Mouse (Mus musculus): ENCODE data around the gene Naaa. TPM values are rescaled to one million over a fixed set of nuclear protein-coding genes. Genes with fewer than 3 reads are reported as not detected.

Naaa gene
- polyA plus RNA-seq, 1 experiment from 2014 or later = 19.5 TPM

DNA sequence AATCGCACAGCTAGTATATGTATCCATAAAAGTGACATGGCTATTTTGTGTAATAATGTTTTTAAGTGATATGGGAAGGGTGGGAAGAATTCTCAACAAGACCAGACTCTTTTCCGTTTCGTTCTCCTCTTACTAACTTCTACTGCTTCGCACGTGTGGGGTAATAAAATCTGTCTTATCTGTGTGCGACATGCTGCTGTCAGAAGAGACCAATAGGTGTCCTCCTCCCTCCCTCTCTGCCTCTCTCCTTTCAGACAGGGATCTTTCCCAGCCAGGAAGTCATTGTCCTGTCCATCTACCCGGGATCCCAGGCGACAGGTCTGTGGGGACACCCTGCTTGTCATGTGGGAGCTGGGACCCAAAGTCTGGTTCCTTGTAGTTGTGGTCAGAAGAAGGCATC, 67.8 kb downstream of the Naaa start:
- Histone ChIP-seq H3K79me2 (ENCODE audit: inconsistent target) (no peaks in the 10 kb centered on the region), H3K4me3 (ENCODE audit: inconsistent target) (no peak overlapping the region), H3K36me3 (ENCODE audit: inconsistent target) (no peaks in the 10 kb centered on the region), H3K27ac (no peak overlapping the region)
- 84% methylated on average over 8 of the region's 8 CpGs for WGBS (ENCODE audit: missing documents)

Other genes starting within 250 kb of the Naaa start
- 2.2 to 3.1 TPM (median 3.1 TPM) in 3 replicates for gene Cdkl2, start 234.3 kb downstream of the Naaa start, polyA plus RNA-seq (2018)
- gene G3bp2, start 194.5 kb downstream of the Naaa start, polyA plus RNA-seq (2018) = 76.9 to 105 TPM (median 87.9 TPM) in 3 replicates
- 47.9 to 67.1 TPM (median 62.5 TPM) in 3 replicates for gene Uso1, start 140.2 kb downstream of the Naaa start, polyA plus RNA-seq (2018)
- gene U90926, start 62.8 kb downstream of the Naaa start, polyA plus RNA-seq (2018) = not detected in 3 replicates
- 0.19 TPM in 1 of 3 replicates, not detected in the others for gene Ppef2, start 21.9 kb downstream of the Naaa start, polyA plus RNA-seq (2018)
- gene Sdad1, start 32.3 kb upstream of the Naaa start, polyA plus RNA-seq (2018) = 7.9 to 11.2 TPM (median 8.9 TPM) in 3 replicates
- gene Cxcl9, start 49.9 kb upstream of the Naaa start, polyA plus RNA-seq (2018) = 0.69 to 2.3 TPM (median 1.8 TPM) in 3 replicates
- gene Art3, start 53.7 kb upstream of the Naaa start, polyA plus RNA-seq (2018) = not detected in 3 replicates
- gene Cxcl10, start 70.7 kb upstream of the Naaa start, polyA plus RNA-seq (2018) = 29.8 to 324 TPM (median 31.4 TPM) in 3 replicates
- 13.2 to 22.7 TPM (median 15.8 TPM) in 3 replicates for gene Nup54, start 157.0 kb upstream of the Naaa start, polyA plus RNA-seq (2018)
- 93.3 to 161 TPM (median 147 TPM) in 3 replicates for gene Scarb2, start 228.7 kb upstream of the Naaa start, polyA plus RNA-seq (2018)

Data from macrophage (primary cell).